Mouse (Mus musculus) thymus, postnatal 36 days (tissue): ENCODE measurements around the gene Gm2a.
"Not testable (repeated sequence)": the region's sequence is repeated elsewhere in the genome, so short reads cannot be mapped to it uniquely, and the experiment has no call there.

ENCODE experiments used
- DNase-seq, 2 experiments: peaks; one replicate each; pipeline ENCODE4 v3.0.0; 2022; ENCODE audit warnings: mixed read lengths in 2 of 2

Gm2a gene

GRCm38 (mm10) chr11:55097463-55098188, at the start of gene Gm2a:
Gene Gm2a (plus strand): TSS chr11:55098115.
- peak; percentile 94 to 96 for DNase-seq

- no peak for DNase-seq
These were observed 46.9 kb upstream of the Gm2a start for GRCm38 (mm10) chr11:55050837-55051510.

- DNase-seq = no peak
These were observed 40.4 kb upstream of the Gm2a start for GRCm38 (mm10) chr11:55057511-55057910.

GRCm38 (mm10) chr11:55060802-55061201, 37.1 kb upstream of the Gm2a start:
- DNase-seq = no peak

- no peak for DNase-seq
These were observed 35.1 kb upstream of the Gm2a start for GRCm38 (mm10) chr11:55062856-55063255.

GRCm38 (mm10) chr11:55066921-55067320, 31.0 kb upstream of the Gm2a start:
- no peak for DNase-seq

GRCm38 (mm10) chr11:55069023-55069422, 28.9 kb upstream of the Gm2a start:
- DNase-seq = peak; percentile 16 to 47

- no peak for DNase-seq
These were observed 26.6 kb upstream of the Gm2a start for GRCm38 (mm10) chr11:55071344-55071743.

GRCm38 (mm10) chr11:55072467-55072866, 25.4 kb upstream of the Gm2a start:
- peak; percentile 45 to 62 for DNase-seq

- peak in 1 of 2 experiments; percentile 9 for DNase-seq
These were observed 24.7 kb upstream of the Gm2a start for GRCm38 (mm10) chr11:55073191-55073590.

- DNase-seq = no peak
These were observed 22.3 kb upstream of the Gm2a start for GRCm38 (mm10) chr11:55075602-55076001.

- DNase-seq = no peak
These were observed 21.7 kb upstream of the Gm2a start for GRCm38 (mm10) chr11:55076234-55076633.

GRCm38 (mm10) chr11:55077331-55078231, 20.3 kb upstream of the Gm2a start, which contains the start of gene Ccdc69:
Gene Ccdc69 (minus strand): TSS chr11:55078131.
- DNase-seq = peak; percentile 76 to 82

GRCm38 (mm10) chr11:55078502-55078901, 19.4 kb upstream of the Gm2a start:
- DNase-seq = peak; percentile 22 to 32

- DNase-seq = no peak
These were observed 18.7 kb upstream of the Gm2a start for GRCm38 (mm10) chr11:55079180-55079579.

- no peak for DNase-seq
These were observed 16.7 kb upstream of the Gm2a start for GRCm38 (mm10) chr11:55081206-55081605.

GRCm38 (mm10) chr11:55084629-55085028, 13.3 kb upstream of the Gm2a start:
- no peak for DNase-seq

- no peak for DNase-seq
These were observed 12.5 kb upstream of the Gm2a start for GRCm38 (mm10) chr11:55085396-55085795.

- DNase-seq = peak; percentile 56 to 60
These were observed 10.9 kb upstream of the Gm2a start for GRCm38 (mm10) chr11:55087006-55087405.

GRCm38 (mm10) chr11:55089892-55090291, 8.0 kb upstream of the Gm2a start:
- DNase-seq = no peak

GRCm38 (mm10) chr11:55093096-55093495, 4.8 kb upstream of the Gm2a start:
- no peak for DNase-seq

- DNase-seq = not testable (repeated sequence)
These were observed 1.6 kb upstream of the Gm2a start for GRCm38 (mm10) chr11:55096296-55096695.
